Mouse (Mus musculus) G1E-ER4 (cell line): ENCODE data around the gene Cdhr4. TPM values are rescaled to one million over a fixed set of nuclear protein-coding genes. Genes with fewer than 3 reads are reported as not detected.

ENCODE experiments used
- GATA1 ChIP-seq: IDR thresholded peaks from one replicate; pipeline ENCODE4 v1.8.0; 2012; ENCODE audit warnings: low read length, inconsistent platforms
- polyA plus RNA-seq: library from polyadenylated mRNA; stranded (reverse); fragments of >175 nt; gene quantifications from 2 replicates; pipeline ENCODE4 v1.2.3, GENCODE M21; 2012

Gene Cdhr4
- polyA plus RNA-seq, 1 experiment: 0.38 TPM

- no peak for TF ChIP-seq GATA1
These were observed 5.9 kb upstream of the Cdhr4 start for GRCm38 (mm10) chr9:107986376-107986775.

DNA sequence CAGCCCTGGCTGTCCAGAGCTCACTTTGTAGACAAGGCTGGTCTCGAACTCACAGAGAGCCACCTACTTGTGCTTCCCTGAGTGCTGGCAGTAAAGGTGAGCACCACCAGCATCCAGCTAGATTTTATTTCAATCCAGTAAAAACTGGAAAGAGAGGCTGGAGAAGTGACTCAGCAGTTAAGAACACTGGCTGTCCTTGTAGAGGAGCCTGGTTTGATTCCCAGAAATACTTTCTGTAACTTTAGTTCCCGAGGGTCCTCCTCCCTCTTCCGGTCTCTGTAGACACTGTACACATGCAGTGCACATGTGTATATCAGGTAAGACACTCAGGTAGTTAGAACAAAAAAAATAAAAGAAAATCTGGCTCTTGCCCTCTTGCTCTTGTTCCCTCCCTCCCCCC is 4.3 kb upstream of the Cdhr4 start:
- TF ChIP-seq GATA1: no peak

GRCm38 (mm10) chr9:107993013-107993412 is 716 bp downstream of the Cdhr4 start:
- TF ChIP-seq GATA1: no peak

DNA sequence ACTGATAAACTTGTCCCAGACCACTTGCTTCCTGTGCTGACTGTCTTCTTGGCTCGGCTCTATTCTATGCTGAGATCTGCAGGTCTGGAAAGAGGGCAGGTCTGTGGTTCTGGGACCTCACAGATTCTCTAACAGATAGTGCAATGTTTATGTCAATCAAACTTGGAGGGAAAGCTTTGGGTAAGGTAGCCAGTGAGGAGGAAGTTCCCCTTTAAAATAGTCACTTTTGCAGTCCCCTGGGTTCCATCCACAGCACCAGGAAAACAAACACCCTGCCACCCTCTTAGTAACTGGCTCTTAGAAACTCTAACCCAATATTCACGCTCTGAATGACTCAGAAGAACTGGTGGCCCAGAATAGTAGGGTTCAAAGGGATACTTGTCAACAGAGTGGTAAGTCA is 2.2 kb downstream of the Cdhr4 start:
- no peak for TF ChIP-seq GATA1

- no peak for TF ChIP-seq GATA1
These were observed 3.2 kb downstream of the Cdhr4 start for GRCm38 (mm10) chr9:107995513-107995912.

DNA sequence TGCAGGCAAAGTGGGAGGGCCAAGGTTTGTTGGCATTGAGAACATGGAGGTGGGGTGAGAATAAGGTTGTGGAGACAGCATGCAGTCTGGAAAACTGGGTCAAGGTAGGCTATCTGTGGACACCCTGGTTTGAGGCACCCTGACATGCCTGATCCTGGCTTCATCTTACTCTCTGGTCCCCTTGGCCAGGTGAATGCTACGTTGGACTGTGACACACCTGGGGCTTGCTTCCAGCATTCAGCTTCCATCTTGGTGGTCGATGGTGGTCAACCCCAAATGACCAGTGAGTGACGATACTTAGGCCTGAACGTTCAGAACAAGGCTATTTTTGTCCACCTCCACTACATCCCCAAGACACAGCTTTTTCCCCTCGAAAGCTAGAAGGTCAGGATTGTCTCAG is 3.8 kb downstream of the Cdhr4 start, which contains the start of gene Gm20662:
TSS of gene Gm20662 (plus strand) at position 301 of the 400 bp plus-strand sequence.
- no peak for TF ChIP-seq GATA1

- TF ChIP-seq GATA1: no peak
These were observed 9.8 kb downstream of the Cdhr4 start, which contains the start of gene Ip6k1 for GRCm38 (mm10) chr9:108001922-108002770. Gene Ip6k1 (plus strand): TSS chr9:108002501.

DNA sequence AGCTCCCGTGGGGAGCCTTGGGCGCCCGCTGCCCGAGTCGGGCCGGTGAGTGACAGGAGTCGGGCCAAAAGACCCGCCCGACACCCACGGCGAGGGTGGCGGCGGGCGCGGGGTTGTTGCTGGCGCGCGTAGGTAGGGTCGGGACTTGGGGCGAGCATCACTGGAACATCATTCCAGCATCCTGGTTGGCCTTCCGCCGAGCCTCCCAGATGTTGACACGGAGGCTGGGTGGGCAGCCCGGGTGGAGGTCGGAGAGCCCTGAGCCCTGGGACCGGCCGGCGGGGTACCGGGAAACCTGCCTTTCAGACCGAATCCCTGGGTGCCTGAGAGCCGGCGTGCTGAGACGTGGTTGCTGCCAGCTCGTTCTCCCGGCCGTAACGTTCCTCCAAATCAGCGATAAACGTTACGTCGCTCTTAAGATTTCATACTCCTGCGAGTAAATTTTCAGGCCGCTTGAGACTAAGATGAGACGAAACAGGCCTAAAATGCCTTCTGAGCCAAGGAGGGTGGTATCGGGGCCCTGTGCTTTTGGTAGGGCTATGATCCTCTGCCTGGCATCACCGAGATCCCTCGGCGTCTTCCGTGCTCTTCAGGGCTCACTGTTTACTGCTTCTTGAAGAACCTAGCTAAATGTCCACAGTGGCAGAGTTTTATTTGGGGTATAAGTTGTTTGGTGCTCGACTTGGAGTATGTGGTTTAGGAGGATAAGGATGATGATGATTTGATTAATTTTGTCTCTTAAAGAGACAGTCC is 10.7 kb downstream of the Cdhr4 start:
- TF ChIP-seq GATA1: no peak

GRCm38 (mm10) chr9:108003531-108003890 is 11.2 kb downstream of the Cdhr4 start:
- no peak for TF ChIP-seq GATA1

DNA sequence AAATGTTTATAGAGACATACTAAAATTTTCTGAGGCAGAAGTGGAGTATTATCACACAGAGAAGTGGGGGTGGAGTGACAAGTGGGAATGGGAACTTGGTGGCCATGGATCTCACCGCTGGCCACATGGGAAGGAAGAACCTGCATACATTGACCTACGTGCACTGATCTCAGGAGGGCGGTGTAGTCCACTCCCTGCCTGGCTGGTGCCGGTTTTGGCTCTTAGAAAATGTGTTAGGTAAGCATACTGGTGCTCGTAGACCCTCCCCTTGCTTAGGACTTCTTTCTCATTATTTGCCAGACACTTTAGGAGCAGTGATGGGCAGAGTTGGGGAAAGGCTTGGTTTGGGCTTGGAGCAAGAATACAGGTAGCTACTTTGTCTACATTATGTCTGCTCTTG is 15.7 kb downstream of the Cdhr4 start:
- no peak for TF ChIP-seq GATA1

- no peak for TF ChIP-seq GATA1
These were observed 18.1 kb downstream of the Cdhr4 start for GRCm38 (mm10) chr9:108010385-108010784.

GRCm38 (mm10) chr9:108017127-108017526 is 24.8 kb downstream of the Cdhr4 start:
- no peak for TF ChIP-seq GATA1

DNA sequence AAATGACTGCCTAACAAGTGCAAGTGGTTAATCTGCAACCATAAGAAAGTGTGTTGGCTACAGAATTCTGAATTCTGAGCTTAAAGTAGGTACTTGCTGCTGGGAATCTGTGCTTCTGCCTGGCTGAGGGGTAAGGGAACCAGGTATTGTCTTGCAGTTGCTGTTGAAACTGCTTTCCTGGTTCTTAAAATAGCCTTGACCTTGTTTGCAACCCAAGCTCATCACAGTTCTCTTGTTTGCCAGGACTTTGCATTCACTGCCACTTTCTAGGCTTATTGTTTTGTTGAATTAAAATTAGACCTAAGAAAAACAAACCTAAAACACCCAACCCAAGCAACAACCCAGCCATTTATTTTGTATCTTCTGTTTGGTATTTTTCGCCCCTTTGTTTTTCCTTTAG is 28.4 kb downstream of the Cdhr4 start:
- TF ChIP-seq GATA1: no peak

DNA sequence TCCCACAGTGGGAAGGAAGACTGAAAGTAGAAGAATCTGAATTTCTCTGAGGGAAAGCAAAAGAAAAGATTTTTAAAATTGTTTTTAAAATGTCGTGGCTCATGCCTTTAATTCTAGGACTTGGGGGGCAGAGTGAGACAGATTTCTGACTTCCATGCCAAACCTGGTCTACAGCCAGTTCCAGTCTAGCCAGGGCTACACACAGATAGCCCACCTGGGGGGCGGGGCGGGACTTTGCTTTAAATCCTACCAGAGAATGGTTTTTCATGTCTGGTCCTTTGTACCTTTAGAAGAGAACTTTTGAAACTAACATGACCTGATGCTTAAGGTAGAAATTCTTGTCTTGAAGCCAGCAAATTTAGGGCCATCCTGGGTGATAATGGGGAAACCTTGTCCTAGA is 30.9 kb downstream of the Cdhr4 start:
- TF ChIP-seq GATA1: no peak

GRCm38 (mm10) chr9:108026584-108026983 is 34.3 kb downstream of the Cdhr4 start:
- TF ChIP-seq GATA1: no peak

- TF ChIP-seq GATA1: no peak
These were observed 35.6 kb downstream of the Cdhr4 start for GRCm38 (mm10) chr9:108027867-108028266.

- no peak for TF ChIP-seq GATA1
These were observed 39.8 kb downstream of the Cdhr4 start for GRCm38 (mm10) chr9:108032126-108032525.
